Mouse (Mus musculus) adrenal gland, postnatal 25 days (tissue): ENCODE measurements around the gene Slc36a4. TPM values are rescaled to one million over a fixed set of nuclear protein-coding genes. Genes with fewer than 3 reads are reported as not detected.

Experiments used
- DNase-seq: peaks from one replicate; pipeline ENCODE4 v3.0.0; 2021; ENCODE audit warnings: mixed read lengths
- long read RNA-seq: library from polyadenylated mRNA; stranded (forward); transcript quantifications from one replicate; pipeline ENCODE4 v2.0.0, GENCODE M21; 2021
- total RNA-seq: library from RNA; stranded (reverse); gene quantifications from 2 replicates; pipeline ENCODE4 v1.2.3, GENCODE M21; 2021

Slc36a4 gene
- total RNA-seq: 33.6 and 38.6 TPM in 2 replicates
- long read RNA-seq, full-length matches to known transcripts: 3 of 12 reads
- long read RNA-seq, partial matches to known transcripts: 7 of 12 reads
- long read RNA-seq, other reads (novel, unspliced or antisense): 2 of 12 reads

- DNase-seq: peak; percentile 87
Measured at GRCm38 (mm10) chr9:15709599-15710381, at the start of gene Slc36a4. Gene Slc36a4 (plus strand): TSS chr9:15709738.

- no peak for DNase-seq
Measured at GRCm38 (mm10) chr9:15664606-15665005, 44.9 kb upstream of the Slc36a4 start.

GRCm38 (mm10) chr9:15669452-15669851, 40.1 kb upstream of the Slc36a4 start:
- no peak for DNase-seq

GRCm38 (mm10) chr9:15670002-15670527, 39.5 kb upstream of the Slc36a4 start:
- DNase-seq: no peak

GRCm38 (mm10) chr9:15672251-15672650, 37.3 kb upstream of the Slc36a4 start:
- DNase-seq: no peak

GRCm38 (mm10) chr9:15681855-15682466, 27.6 kb upstream of the Slc36a4 start:
- DNase-seq: peak; percentile 75

GRCm38 (mm10) chr9:15685215-15685614, 24.3 kb upstream of the Slc36a4 start:
- DNase-seq: peak; percentile 56

- DNase-seq: no peak
Measured at GRCm38 (mm10) chr9:15687358-15687757, 22.2 kb upstream of the Slc36a4 start.

- no peak for DNase-seq
Measured at GRCm38 (mm10) chr9:15693847-15694246, 15.7 kb upstream of the Slc36a4 start.

GRCm38 (mm10) chr9:15694989-15695388, 14.5 kb upstream of the Slc36a4 start:
- no peak for DNase-seq

- DNase-seq: no peak
Measured at GRCm38 (mm10) chr9:15705706-15706105, 3.8 kb upstream of the Slc36a4 start.

GRCm38 (mm10) chr9:15708979-15709598, 449 bp upstream of the Slc36a4 start:
- DNase-seq: no peak

- no peak for DNase-seq
Measured at GRCm38 (mm10) chr9:15710821-15711565, 1.5 kb downstream of the Slc36a4 start.

GRCm38 (mm10) chr9:15711676-15712075, 2.1 kb downstream of the Slc36a4 start:
- no peak for DNase-seq

GRCm38 (mm10) chr9:15714792-15715191, 5.3 kb downstream of the Slc36a4 start:
- no peak for DNase-seq

- DNase-seq: no peak
Measured at GRCm38 (mm10) chr9:15715193-15715989, 5.9 kb downstream of the Slc36a4 start.

- DNase-seq: no peak
Measured at GRCm38 (mm10) chr9:15717363-15717762, 7.8 kb downstream of the Slc36a4 start.

- DNase-seq: no peak
Measured at GRCm38 (mm10) chr9:15718295-15718694, 8.8 kb downstream of the Slc36a4 start.

GRCm38 (mm10) chr9:15719594-15719993, 10.1 kb downstream of the Slc36a4 start:
- no peak for DNase-seq

- DNase-seq: no peak
Measured at GRCm38 (mm10) chr9:15720556-15720955, 11.0 kb downstream of the Slc36a4 start.

GRCm38 (mm10) chr9:15721226-15721833, 11.8 kb downstream of the Slc36a4 start:
- DNase-seq: no peak
